Mouse (Mus musculus): ENCODE results near the gene Ftsj3. TPM values are rescaled to one million over a fixed set of nuclear protein-coding genes. Genes with fewer than 3 reads are reported as not detected.

Ftsj3 gene
- polyA plus RNA-seq, 1 experiment: 11.7 TPM

GRCm38 (mm10) chr11:106220603-106221002, 35.3 kb downstream of the Ftsj3 start:
- H3K4me3 ChIP-seq (ENCODE audit: insufficient read depth, low read depth, low read length): no peak overlapping the region
- TF ChIP-seq CTCF (conservative IDR thresholded peaks at IDR 0.05; ENCODE audit: insufficient read depth, insufficient read length, low read depth, low read length) (no peak), POLR2A (IDR thresholded peaks at IDR 0.05; ENCODE audit: low read depth, low read length) (no peak)
- peaks cover 5% of the 10 kb centered on the region; the same call in 1 of the 2 replicates for H3K4me1 ChIP-seq (ENCODE audit: control insufficient read depth, insufficient read depth, low read length)
- no peaks in the 10 kb centered on the region for H3K36me3 ChIP-seq (ENCODE audit: control insufficient read depth, insufficient read depth, low read length)
- 70% methylated on average over 3 of the region's 3 CpGs for WGBS
- H3K27ac ChIP-seq (ENCODE audit: insufficient read depth, low read depth, low read length): no peak overlapping the region
- no peaks in the 10 kb centered on the region for H3K27me3 ChIP-seq (replicated peaks; ENCODE audit: control insufficient read depth, insufficient read depth, low read length)
- no peak for DNase-seq

GRCm38 (mm10) chr11:106216730-106217490, 39.0 kb downstream of the Ftsj3 start, which contains the start of gene Ddx42:
TSS of gene Ddx42 (plus strand) at chr11:106216926.
- H3K36me3 ChIP-seq (ENCODE audit: control insufficient read depth, insufficient read depth, low read length): peaks cover 2% of the 10 kb centered on the region
- peak within 1 kb of the TSS; percentile 94 for H3K27ac ChIP-seq (ENCODE audit: insufficient read depth, low read depth, low read length)
- H3K27me3 ChIP-seq (replicated peaks; ENCODE audit: control insufficient read depth, insufficient read depth, low read length): no peaks in the 10 kb centered on the region
- peaks cover 12% of the 10 kb centered on the region; the same call in 1 of the 2 replicates for H3K4me1 ChIP-seq (ENCODE audit: control insufficient read depth, insufficient read depth, low read length)
- peak within 1 kb of the TSS; percentile 95 for H3K4me3 ChIP-seq (ENCODE audit: insufficient read depth, low read depth, low read length)
- no peak for TF ChIP-seq CTCF (conservative IDR thresholded peaks at IDR 0.05; ENCODE audit: insufficient read depth, insufficient read length, low read depth, low read length)
- peak; percentile 41 for TF ChIP-seq POLR2A (IDR thresholded peaks at IDR 0.05; ENCODE audit: low read depth, low read length)
- WGBS: under 1% methylated on average over 70 of the region's 70 CpGs
- peak; percentile 95 for DNase-seq

- Histone ChIP-seq H3K4me1 (ENCODE audit: control insufficient read depth, insufficient read depth, low read length) (peaks cover 12% of the 10 kb centered on the region; the same call in 1 of the 2 replicates), H3K36me3 (ENCODE audit: control insufficient read depth, insufficient read depth, low read length) (peaks cover 4% of the 10 kb centered on the region), H3K27ac (ENCODE audit: insufficient read depth, low read depth, low read length) (peak within 1 kb of the TSS; percentile 94), H3K27me3 (replicated peaks; ENCODE audit: control insufficient read depth, insufficient read depth, low read length) (no peaks in the 10 kb centered on the region), H3K4me3 (ENCODE audit: insufficient read depth, low read depth, low read length) (peak within 1 kb of the TSS; percentile 95)
- TF ChIP-seq CTCF (conservative IDR thresholded peaks at IDR 0.05; ENCODE audit: insufficient read depth, insufficient read length, low read depth, low read length): no peak
- no peak for TF ChIP-seq POLR2A (IDR thresholded peaks at IDR 0.05; ENCODE audit: low read depth, low read length)
- DNase-seq: peak; percentile 99
- under 1% methylated on average over 46 of the region's 46 CpGs for WGBS
These were observed 39.8 kb downstream of the Ftsj3 start, which contains the start of gene Ccdc47 for GRCm38 (mm10) chr11:106215927-106216729. TSS of gene Ccdc47 (minus strand) at chr11:106216344.

- peaks cover 12% of the 10 kb centered on the region; the same call in 1 of the 2 replicates for H3K4me1 ChIP-seq (ENCODE audit: control insufficient read depth, insufficient read depth, low read length)
- WGBS: 11% methylated on average over 7 of the region's 7 CpGs
- peaks cover 7% of the 10 kb centered on the region for H3K36me3 ChIP-seq (ENCODE audit: control insufficient read depth, insufficient read depth, low read length)
- DNase-seq: no peak
- H3K27me3 ChIP-seq (replicated peaks; ENCODE audit: control insufficient read depth, insufficient read depth, low read length): no peaks in the 10 kb centered on the region
- H3K27ac ChIP-seq (ENCODE audit: insufficient read depth, low read depth, low read length): peak overlapping the region; percentile 84; the same call in 1 of the 2 replicates
- no peak for TF ChIP-seq POLR2A (IDR thresholded peaks at IDR 0.05; ENCODE audit: low read depth, low read length)
- no peak for TF ChIP-seq CTCF (conservative IDR thresholded peaks at IDR 0.05; ENCODE audit: insufficient read depth, insufficient read length, low read depth, low read length)
- peak overlapping the region; percentile 81 for H3K4me3 ChIP-seq (ENCODE audit: insufficient read depth, low read depth, low read length)
These were observed 40.4 kb downstream of the Ftsj3 start for GRCm38 (mm10) chr11:106215450-106215859.

- H3K27ac ChIP-seq (ENCODE audit: insufficient read depth, low read depth, low read length): no peak overlapping the region
- 84% methylated on average over 5 of the region's 5 CpGs for WGBS
- peaks cover 9% of the 10 kb centered on the region for H3K36me3 ChIP-seq (ENCODE audit: control insufficient read depth, insufficient read depth, low read length)
- H3K27me3 ChIP-seq (replicated peaks; ENCODE audit: control insufficient read depth, insufficient read depth, low read length): no peaks in the 10 kb centered on the region
- no peak for DNase-seq
- no peak for TF ChIP-seq POLR2A (IDR thresholded peaks at IDR 0.05; ENCODE audit: low read depth, low read length)
- no peak for TF ChIP-seq CTCF (conservative IDR thresholded peaks at IDR 0.05; ENCODE audit: insufficient read depth, insufficient read length, low read depth, low read length)
- H3K4me1 ChIP-seq (ENCODE audit: control insufficient read depth, insufficient read depth, low read length): peaks cover 12% of the 10 kb centered on the region; the same call in 1 of the 2 replicates
- H3K4me3 ChIP-seq (ENCODE audit: insufficient read depth, low read depth, low read length): no peak overlapping the region
These were observed 41.0 kb downstream of the Ftsj3 start for GRCm38 (mm10) chr11:106214856-106215255.

GRCm38 (mm10) chr11:106212771-106213170, 43.1 kb downstream of the Ftsj3 start:
- 78% methylated on average over 8 of the region's 8 CpGs for WGBS
- Histone ChIP-seq H3K4me1 (ENCODE audit: control insufficient read depth, insufficient read depth, low read length) (peaks cover 8% of the 10 kb centered on the region; the same call in 1 of the 2 replicates), H3K4me3 (ENCODE audit: insufficient read depth, low read depth, low read length) (no peak overlapping the region), H3K27me3 (replicated peaks; ENCODE audit: control insufficient read depth, insufficient read depth, low read length) (no peaks in the 10 kb centered on the region), H3K27ac (ENCODE audit: insufficient read depth, low read depth, low read length) (no peak overlapping the region), H3K36me3 (ENCODE audit: control insufficient read depth, insufficient read depth, low read length) (peaks cover 13% of the 10 kb centered on the region)
- DNase-seq: no peak
- TF ChIP-seq POLR2A (IDR thresholded peaks at IDR 0.05; ENCODE audit: low read depth, low read length) (no peak), CTCF (conservative IDR thresholded peaks at IDR 0.05; ENCODE audit: insufficient read depth, insufficient read length, low read depth, low read length) (no peak)
